Mouse (Mus musculus) myocyte (in vitro differentiated cells): Measurements from ENCODE around the gene Cobll1.

ENCODE experiments used
- CEBPB ChIP-seq: IDR thresholded peaks from 2 replicates; pipeline ENCODE4 v1.6.1; 2011; ENCODE audit warnings: mild to moderate bottlenecking, moderate library complexity; ENCODE audit not compliant: poor library complexity, insufficient read depth, severe bottlenecking
- MAX ChIP-seq: IDR thresholded peaks from one replicate; pipeline ENCODE4 v1.6.1; 2011; ENCODE audit warnings: low read depth, mild to moderate bottlenecking, control low read depth
- MYOG ChIP-seq, 3 experiments: IDR thresholded peaks; one replicate each; pipeline ENCODE4 v1.6.1; 2011; ENCODE audit warnings: control low read depth in 2 of 3, low read depth in 2 of 3, mild to moderate bottlenecking in 2 of 3; ENCODE audit not compliant: insufficient read length in 2 of 3, control insufficient read depth in 1 of 3, insufficient read depth in 1 of 3
- POLR2A ChIP-seq: IDR thresholded peaks from one replicate; pipeline ENCODE4 v1.6.1; 2011; ENCODE audit warnings: low read depth, mild to moderate bottlenecking, control low read depth, moderate library complexity; ENCODE audit not compliant: insufficient read length
- POLR2AphosphoS2 ChIP-seq: IDR thresholded peaks from one replicate; pipeline ENCODE4 v1.6.1; 2011; ENCODE audit warnings: low read depth, control low read depth; ENCODE audit not compliant: insufficient read length
- SRF ChIP-seq: IDR thresholded peaks from one replicate; pipeline ENCODE4 v1.6.1; 2011; ENCODE audit warnings: low read depth; ENCODE audit not compliant: control insufficient read depth, insufficient read length
- TCF12 ChIP-seq: IDR thresholded peaks from one replicate; pipeline ENCODE4 v1.6.1; 2011; ENCODE audit warnings: mild to moderate bottlenecking, control low read depth; ENCODE audit not compliant: poor library complexity, insufficient read depth, severe bottlenecking
- TCF3 ChIP-seq: IDR thresholded peaks from one replicate; pipeline ENCODE4 v1.6.1; 2011; ENCODE audit warnings: low read depth, control low read depth; ENCODE audit not compliant: insufficient read length
- USF1 ChIP-seq: IDR thresholded peaks from one replicate; pipeline ENCODE4 v1.6.1; 2011; ENCODE audit warnings: low read depth, mild to moderate bottlenecking, control low read depth, moderate library complexity

DNA sequence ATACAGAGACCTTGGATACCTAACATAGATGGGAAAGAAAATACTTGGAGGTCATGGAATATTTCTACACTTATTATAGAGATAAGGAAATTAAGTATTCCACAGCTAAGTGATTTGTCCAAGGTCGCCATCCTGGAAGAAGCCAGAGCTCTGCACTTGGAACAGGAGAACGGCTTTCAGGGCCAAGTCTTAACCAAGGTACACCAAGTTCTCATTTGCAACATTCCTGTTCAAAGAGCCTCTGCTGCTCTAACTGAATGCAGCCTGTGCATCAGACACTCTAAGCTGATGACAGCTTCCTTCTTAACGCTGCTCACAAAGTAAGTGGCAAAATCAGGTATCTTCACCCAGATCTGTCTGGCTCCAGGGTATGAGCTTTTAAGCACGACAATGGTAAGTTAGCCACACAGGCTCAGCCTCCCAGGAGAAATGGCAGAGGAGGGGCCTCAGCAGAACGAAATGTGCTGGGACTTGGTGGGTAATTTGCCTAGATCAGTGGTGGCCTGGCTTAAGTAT is 11.4 kb upstream of the Cobll1 start:
- TF ChIP-seq MAX = no peak
- no peak for TF ChIP-seq CEBPB
- TF ChIP-seq MYOG (IDR thresholded peaks at IDR 0.05; ENCODE audit: control insufficient read depth in 1 of 3, insufficient read depth in 1 of 3, insufficient read length in 2 of 3, low read depth in 2 of 3) = no peak
- TF ChIP-seq POLR2AphosphoS2 = no peak
- no peak for TF ChIP-seq POLR2A
- no peak for TF ChIP-seq TCF12
- no peak for TF ChIP-seq USF1
- TF ChIP-seq SRF = no peak
- TF ChIP-seq TCF3 = no peak
